Mouse (Mus musculus) kidney, adult 2 months (tissue): ENCODE data around the gene Nfia.

Source experiments
- CTCF ChIP-seq: fragments of 200-500 bp; conservative IDR thresholded peaks from 2 replicates; pipeline ENCODE4 v1.5.1; 2011; ENCODE audit warnings: low read depth, mild to moderate bottlenecking, control low read depth, low read length, moderate library complexity, mixed read lengths; ENCODE audit not compliant: insufficient read depth, insufficient read length
- POLR2A ChIP-seq: fragments of 200-500 bp; IDR thresholded peaks from one replicate; pipeline ENCODE4 v1.6.1; 2011; ENCODE audit warnings: low read depth, low read length, control low read depth

GRCm38 (mm10) chr4:98019811-98020210 lies 247.3 kb downstream of the Nfia start:
- TF ChIP-seq CTCF, result no peak
- TF ChIP-seq POLR2A, result no peak
